Mouse (Mus musculus) c-Kit-positive CD71-positive TER-119-negative erythroid progenitor cells, embryonic 14.5 days (primary cell): ENCODE measurements at regions not wholly inside any gene's neighbourhood (a gene's known extent, or its start where the extent isn't known, plus 50 kb on each side); places are given as distances from the start of the nearest gene placed in this dataset.

ENCODE experiments used
- DNase-seq: peaks from one replicate; pipeline ENCODE4 v3.0.0-alpha.2; 2013; ENCODE audit warnings: low read depth

DNA sequence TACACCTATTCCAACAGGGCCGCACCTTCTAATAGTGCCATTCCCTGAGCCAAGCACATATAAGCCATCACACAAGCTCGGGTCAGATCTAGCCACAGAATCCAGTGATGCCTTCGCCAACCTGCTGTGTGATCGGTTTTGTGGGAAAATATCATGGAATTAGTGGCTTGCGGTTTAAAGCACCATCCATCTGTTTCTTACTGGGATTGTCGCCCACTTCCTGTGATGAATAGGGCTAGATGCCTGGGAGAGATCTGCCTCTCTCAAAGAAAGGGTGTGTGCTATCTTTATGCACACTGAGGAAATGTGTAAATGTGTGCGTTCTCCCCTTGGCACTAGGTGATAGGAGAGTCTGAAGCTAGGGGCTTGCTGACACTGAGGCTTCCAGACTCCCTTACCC, 154.5 kb upstream of the Smim23 start:
- no peak for DNase-seq

DNA sequence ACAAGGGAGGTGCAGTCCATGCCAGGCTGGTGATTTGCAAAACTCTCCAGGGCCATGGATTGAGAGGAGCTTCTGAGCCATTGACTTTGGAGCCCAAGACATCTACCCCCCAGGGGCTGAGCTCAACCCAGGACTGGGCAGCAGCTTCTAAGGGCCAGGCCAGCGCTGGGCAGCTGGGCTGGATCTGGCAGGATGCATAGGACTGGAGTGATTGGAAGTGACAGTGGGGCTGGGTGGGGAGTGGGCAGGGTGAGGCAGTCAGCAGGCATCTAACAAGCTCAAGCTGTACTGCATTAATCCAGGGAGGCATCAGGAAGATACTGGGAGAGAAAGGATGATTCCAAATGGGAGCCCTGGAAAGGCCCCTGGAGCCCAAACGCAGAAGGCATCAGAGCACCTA, 152.2 kb upstream of the Smim23 start:
- no peak for DNase-seq

DNA sequence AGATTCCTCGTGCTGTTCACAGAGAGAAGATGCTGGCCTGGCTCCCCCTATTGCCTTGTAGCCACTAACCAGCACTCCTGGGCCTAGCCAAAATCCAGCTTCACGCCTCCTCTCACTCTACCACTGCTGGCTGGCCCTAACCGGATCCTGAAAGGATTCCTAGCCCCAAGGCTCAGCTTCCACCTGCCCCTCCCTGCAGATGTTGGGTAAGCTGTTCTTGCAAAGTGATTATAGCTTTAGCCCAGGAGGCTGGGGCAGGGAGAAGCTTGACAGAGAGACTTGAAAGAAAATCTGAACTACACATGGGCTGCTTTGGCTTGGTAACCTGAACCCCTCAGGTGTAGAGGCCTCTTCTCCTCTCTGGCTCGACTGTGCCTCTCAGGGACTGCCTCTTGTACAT, 149.0 kb upstream of the Smim23 start:
- DNase-seq = no peak

DNA sequence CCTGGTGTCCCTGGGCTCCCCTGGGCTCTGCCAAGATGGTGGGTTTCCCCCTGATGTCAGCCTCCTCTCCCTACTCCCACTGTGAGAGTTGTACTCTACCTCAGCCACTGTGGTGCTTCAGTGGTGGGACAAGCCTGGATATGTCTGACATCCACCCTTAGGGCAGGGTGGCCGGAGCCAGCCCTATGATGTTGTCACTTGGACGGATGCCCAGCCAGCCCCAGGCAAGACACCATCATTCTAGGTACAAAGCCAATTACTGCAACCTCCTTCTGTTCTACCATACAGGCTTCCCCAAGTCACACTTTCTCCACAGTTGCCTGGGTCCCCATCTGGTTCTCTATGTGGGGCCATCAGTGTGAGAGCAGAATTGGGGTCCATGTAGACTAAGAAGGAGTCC, 141.0 kb upstream of the Smim23 start:
- DNase-seq = no peak

DNA sequence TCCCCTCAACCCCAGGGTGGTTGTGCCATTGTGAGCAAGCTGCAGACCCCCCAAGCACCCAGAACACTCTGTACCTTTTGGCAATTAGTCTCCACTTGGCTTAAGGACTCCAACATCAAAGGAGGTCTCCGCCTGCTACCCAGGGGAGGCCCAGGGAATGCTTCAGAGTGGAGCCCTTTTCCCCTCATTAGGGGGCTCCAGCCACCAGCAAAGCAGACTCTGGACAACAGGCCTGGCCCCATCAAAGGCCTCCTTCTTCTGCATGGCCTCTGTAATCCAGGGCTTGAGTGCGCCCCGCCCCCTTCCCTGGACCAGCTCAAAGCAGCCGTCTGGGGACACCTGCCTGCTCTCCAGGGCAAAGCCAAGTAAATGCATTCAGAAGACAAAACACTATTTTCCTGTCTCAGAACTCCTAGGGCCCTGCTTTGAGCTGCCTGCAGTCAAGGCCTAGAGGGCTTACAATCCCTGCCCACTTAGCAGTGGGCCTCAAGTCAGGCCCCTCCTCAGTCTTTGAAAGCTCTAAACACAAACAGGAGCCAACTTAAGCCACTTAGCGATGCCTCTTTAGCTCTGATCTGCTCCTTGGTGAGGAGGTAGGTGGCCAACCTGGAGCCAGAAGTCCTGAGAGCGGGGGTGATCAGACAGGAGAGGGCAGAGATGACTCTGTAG, 139.4 kb upstream of the Smim23 start:
- no peak for DNase-seq

DNA sequence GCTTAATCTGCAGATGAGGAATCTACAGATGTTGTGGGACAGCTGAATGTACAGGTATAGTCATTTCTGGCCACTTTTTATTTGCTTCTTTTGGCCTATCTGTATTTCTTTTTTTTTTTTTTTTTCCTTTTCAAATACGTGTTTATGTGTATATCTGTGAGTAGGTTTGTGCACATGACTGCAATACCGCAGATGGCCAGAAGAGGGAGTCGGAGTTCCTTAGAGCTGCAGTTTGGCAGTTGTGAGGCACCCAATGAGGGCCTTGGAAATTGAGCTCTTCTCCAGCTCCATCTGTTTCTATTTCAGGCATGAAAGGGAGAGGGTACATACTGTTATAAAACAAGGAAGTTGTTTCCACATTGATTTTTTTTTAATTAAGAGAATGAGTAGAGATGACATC, 137.2 kb upstream of the Smim23 start:
- DNase-seq = no peak

DNA sequence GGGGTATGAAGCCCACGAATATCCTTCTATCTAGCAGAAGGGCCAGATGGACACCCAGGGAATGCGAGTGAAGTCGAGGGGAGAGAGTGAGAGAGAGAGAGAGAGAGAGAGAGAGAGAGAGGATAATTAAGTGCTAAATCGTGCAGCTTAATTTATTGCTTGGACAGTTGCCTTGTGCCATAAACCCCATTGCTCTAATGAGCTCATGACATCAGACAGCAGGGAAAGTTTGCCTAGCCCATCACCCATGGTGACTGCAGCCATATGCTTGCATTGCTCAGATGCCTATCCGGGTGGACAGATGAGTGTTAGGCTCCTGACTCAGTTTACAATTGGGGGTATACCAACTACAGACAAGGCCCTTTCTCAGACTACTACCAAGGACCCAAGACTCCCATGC, 134.6 kb upstream of the Smim23 start:
- DNase-seq = no peak

DNA sequence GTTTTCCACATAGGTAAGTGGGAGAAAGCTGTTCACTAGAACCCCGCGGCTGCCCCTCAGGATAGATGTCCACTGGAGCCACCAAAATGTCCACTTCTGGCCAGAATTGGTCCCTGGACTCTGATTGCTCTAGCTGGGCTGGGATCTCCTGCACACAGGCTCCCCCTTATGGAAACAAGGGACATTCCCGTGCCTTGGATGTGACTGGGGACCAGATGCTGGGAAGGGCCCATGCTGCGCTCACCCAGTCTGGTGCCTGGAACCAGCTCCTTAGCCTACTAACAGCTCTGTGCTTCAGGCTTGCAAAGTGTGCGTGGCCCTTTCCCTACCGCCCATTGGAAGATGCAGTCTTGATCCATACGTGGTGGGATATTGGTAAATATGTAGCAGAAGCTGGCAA, 132.6 kb upstream of the Smim23 start:
- no peak for DNase-seq

DNA sequence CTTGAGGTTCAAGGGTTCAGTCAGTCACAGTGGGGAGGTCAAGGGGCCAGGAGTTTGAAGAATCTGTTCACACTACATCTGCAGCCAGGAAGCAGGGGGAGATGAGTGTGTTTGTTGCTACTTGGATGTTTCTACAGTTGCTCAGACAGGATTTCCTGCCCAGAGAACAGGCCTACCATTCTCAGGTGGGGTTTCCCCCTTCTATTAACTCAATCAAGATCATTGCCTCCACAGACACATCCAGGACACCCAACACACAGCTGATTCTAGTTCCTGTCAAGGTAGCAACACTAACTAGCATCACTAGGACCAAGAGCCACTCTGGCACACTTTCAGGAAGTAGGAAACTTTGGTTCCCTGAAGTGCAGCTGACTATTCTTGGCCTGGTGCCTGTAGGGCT, 127.9 kb upstream of the Smim23 start:
- DNase-seq = no peak

DNA sequence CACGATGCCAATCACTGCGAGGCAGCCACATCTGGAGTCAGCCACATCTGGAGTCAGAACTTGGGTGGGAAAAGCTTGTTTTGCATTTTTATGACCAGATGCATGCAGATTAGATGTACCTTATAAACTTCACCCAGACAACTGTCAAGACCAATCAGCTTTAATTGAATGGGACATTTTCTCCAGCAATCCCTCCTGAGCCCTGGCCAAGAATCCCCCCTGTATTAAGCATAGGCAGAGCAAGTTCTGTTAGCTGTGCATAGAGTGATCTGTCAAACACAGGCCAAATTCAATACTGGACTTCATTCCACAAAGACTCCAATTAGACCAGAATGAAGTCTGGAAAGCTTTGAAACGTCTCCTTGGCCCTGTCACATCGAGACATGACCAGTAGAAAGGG, 123.7 kb upstream of the Smim23 start:
- DNase-seq = no peak

DNA sequence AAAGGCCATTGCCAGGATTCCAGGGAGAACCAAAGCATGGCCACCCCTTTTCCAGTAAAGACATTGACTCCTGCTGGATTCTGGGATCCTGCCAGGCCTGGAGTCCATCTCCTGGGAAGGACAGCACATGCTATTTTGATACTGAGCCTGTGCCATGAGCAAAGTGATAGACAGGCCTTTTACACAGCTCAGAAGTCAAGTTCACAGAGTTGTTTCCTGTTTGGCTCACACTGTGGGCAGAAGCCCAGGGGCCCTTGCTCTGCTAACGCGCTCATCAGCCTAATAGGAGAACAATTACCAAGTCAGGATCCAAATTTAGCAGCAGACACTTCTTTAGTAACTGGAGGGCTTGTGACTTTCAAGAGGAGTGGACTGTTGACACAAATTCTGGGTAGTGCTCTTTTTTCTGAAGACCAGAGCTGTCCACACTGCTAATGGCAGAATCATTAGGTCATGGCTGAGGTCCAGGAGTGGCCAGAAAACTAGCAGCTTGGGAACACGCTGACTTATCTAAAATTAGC, 122.1 kb upstream of the Smim23 start:
- no peak for DNase-seq

DNA sequence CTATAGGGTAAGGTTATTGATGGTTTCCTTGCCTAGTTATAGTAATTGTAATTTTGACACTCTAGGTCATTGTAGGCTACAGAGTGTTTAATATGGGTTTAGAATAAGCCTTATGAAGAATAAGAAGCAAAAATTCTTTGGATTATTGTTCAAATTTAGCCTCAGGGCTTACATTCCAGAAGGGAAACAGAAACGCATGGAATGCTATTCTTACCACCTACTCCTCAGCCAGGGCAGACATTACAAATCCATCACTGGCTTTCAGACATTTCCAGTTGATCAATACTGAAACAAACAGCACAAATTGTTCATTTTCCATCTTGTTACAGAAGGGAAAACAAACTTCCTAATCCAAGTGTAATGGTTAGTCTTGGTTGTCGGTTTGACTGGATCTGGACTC, 120.7 kb upstream of the Smim23 start:
- no peak for DNase-seq

DNA sequence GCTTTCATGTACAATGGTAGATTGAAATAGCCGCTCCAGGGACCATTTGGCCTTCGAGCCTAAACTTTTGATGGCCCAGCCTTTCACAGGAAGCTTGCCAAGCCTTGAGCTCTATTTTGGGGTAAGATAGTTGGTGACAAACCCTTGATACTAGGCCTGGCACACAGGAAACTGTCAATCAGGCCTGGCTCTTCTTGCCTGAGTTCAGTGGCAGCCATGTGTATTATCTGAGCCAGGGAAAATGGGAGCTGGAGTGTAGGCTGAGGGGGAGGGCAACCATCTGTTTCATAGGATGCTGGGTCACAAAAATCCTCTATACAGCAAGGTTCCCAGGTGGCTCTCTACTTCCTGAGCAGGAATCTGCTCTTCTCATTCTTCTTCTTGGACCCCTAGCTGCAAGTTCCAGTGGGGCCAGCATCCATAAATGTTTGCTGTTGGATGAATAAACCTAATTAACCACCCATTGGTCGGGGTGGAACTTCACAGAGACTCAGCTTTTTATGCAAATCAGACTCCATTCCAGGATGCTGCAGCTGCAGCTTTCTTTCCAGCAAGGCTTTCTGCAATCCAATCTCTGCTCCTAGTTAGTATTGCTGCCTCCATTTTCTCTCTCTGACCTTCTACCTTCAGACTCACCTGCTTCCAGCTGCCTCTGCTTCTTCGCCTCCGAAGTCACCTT, 117.1 kb upstream of the Smim23 start:
- DNase-seq = no peak

DNA sequence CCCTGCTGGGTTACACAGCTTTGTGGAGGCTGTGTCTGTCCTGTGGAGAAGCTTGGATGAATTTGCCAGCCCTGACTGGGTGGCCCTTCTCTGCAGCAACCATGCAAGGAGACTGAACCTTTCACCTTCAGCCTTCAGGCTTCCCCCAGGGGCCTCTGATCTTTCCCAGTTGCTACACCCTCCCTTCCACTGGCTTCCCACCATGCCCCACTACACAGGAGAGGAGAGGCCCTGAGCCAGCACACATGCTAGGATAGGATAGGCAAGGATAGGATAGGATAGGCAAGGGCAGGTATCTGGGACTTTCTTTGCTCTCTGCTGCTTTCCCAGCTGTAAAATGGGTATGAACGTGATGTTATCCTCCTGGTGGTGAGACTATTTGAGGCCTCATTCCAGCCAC, 114.7 kb upstream of the Smim23 start:
- no peak for DNase-seq

DNA sequence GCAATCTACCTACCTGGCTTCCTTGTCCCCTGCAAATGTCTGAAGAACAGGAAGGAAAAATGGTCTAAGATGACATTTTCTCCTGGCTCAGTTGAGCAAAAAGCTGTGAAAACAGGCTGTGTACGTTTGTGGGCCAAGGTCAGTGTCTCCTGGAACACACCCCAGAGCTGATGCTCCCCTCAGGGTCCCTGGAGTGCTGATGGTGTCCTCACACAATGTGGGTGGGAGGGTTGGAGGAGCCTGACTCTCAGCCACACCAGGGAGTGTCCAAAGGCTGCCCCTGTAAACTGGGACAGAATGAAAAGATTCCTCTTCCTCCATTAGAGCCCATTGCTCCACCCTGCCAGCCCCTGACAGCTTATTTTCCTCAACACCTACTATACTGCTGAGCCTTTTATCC, 112.8 kb upstream of the Smim23 start:
- no peak for DNase-seq

DNA sequence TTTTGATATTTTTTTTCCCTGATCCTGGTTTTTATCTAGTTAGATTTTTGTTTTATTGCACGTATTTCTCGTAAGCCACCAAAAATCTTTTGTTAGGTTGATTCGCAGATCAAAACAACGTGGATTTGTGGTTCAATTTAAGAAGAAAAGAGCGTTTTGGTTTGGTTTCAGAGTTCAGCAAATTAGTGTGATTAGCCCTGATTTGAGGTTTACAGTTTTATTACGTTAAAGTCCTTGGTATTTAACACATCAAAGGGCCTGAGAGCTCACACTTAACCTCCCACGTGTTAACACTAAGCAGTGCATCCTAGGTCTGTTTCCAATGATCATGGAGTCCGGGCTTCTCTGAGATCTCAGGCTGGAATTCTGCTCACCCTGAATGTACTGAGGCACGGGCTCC, 107.5 kb upstream of the Smim23 start:
- no peak for DNase-seq

DNA sequence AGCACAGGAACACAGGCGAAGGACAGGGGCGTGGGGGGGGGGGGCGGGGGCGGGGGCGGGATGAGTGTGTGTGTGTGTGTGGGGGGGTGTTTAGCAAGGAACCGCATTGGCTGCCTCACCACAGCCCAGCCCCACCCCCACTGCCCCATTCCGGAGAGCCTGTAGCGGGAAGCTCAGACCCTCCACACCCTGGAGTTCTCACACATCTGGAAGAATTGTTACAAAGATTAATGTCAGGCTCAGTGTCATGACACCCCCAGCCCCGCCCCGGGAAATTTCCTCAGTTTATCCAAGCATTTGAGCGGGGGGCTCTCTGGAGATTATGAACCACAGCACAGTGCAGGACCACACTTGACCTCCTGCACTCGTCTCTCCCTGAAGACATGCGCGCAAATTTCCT, 106.6 kb upstream of the Smim23 start:
- DNase-seq = no peak

DNA sequence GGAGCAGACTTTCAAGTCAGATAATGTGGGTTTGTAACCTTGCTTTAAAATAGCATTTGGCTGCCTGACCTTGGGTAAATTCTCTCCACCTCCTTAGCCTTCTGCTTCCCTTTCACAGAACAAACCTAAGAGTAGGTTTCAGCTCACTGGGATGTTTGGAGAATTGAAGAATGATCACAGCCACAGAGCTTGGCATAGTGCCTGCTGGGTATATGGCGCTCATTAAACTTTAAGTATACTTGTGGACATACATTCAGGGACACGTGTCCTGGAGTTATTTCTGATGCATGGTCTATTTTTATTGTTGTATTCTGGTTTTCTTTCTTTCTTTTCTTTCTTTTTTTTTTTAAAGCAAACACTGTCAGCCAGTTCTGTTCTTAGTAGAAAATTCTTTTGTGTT, 104.4 kb upstream of the Smim23 start:
- DNase-seq = no peak

DNA sequence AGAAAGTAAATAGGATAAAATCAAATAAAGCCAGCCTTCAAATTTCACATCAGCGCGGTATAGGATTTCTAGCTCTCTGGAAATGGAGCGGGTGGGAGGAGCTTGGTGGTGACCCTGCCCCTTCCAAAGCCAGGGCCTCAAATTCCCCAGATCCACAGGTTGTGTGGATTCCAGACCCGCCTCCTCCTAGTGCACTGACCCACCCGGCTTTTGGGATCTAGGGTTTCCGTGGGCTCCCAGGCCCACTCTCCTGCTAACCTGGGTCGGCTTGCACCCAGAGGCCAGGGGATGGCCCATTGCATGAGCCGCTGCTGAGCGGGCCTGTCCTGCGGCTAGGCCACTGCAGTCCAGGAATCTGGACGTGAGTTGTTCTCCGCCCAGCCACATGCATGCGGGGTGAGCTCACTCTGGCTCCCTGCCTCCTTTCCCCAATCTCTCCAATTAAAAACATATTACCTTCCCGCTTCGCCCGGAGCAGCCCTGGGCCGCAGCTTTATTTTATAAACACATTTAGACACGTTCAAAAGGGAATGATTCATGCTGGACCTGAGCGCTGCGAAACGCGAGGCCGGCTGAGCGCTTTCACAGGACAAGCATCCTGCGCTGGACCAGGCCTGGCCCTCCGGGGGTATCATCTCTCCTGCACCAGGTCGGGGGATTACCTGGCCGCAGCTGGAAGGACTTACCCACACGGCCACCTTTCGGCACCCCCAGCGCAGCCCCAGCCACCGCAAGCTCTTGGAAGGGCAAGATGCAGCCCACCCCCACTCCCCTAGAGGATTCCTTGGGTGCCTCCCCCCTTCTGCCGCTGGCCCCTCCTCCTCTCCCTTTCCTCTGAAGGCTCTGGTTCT, 101.2 kb upstream of the Smim23 start:
- DNase-seq = no peak

DNA sequence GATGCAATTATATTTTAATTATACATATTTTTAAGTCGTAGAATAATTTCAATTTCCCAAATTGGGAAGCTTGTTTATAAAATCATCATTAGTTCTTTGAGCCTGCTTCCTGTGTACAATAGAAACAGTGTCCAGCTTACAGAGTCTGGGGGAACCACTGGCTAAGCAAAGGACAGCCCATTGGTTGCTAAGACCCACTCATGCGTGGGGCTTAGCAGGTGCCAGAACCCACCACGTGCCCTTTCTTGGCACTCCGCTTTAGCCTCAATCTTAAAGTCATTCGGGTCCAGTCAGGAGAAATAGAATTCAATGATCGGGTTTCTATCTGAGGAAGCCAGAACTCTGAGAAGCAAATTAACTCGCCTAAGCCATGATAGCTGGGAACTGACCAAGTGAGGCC, 100.5 kb upstream of the Smim23 start:
- no peak for DNase-seq

DNA sequence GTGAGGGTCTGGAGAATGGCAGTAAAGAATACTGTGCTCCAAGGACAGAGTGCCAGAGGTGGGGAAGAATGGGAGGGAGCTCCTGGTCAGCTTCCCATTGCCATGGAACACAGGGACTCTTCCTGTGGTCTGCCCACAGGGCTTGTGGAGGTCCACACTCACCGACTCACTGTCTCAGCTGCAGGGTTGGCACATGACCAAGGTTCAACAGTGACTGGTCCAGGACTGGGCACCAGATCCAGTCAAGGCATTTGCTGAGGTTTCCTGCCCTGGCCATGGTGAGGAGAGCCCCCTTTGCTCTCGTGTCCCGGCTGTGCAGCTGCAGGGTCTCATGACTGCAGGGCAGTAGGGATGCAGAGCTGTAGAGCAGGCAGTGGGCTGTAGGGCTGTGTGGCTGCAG, 88.7 kb upstream of the Smim23 start:
- no peak for DNase-seq

DNA sequence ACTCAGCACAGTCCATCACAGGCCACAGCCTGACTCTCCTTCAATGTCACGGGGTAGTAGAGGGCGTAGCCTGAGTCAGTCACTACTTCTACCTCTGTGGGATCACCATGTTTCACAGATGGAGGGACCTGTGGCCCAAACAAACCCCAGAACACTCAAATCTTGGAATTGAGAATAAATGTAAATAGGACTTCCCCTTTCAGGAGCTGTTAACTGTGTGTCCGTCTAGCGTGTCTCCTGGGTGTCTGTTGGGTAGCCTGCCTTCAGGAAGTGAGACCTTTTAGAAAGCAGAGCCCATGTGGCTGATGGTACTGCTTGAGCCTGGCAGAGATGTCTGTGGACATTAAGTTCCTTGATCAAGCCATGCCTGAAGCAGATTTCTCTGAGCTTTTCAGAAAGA, 87.4 kb upstream of the Smim23 start:
- no peak for DNase-seq
